ENCODE assay signal across 19 mouse cellular contexts in genomic region chr9:31730443-31730842, GRCm38 (mm10).
"Had no signal": no experiment of that assay in that cellular context is flagged by ENCODE, and none has a peak within 500 bp of the region (broad histone marks: within the 10 kb centered on the region; RNA-seq: fewer than 3 reads in every experiment).

No protein-coding gene starts in this region.

- ATAC-seq: liver, postnatal 0 days; midbrain, embryonic 16.5 days had no signal

- H3K4me3 ChIP-seq: midbrain, embryonic 10.5 days; midbrain, embryonic 12.5 days; myocyte; neural tube, embryonic 13.5 days; neural tube, embryonic 15.5 days had no signal

- DNase-seq: liver, postnatal 0 days; lung, embryonic 14.5 days; lung, postnatal 10 days; lung, postnatal 4 days; midbrain, embryonic 14.5 days; retina, postnatal 1 day; right cerebral cortex, adult 18-20 months; right cerebral cortex, postnatal 25 days; right cerebral cortex, postnatal 4 days; spleen, adult 18-20 months; thymus, adult 2 months; thymus, postnatal 25 days; thymus, postnatal 4 days had no signal

- H3K27me3 ChIP-seq: midbrain, embryonic 12.5 days; neural tube, embryonic 13.5 days; neural tube, embryonic 15.5 days had no signal

- H3K27ac ChIP-seq: midbrain, embryonic 10.5 days; midbrain, embryonic 12.5 days; neural tube, embryonic 13.5 days; neural tube, embryonic 15.5 days had no signal

- H3K4me1 ChIP-seq: midbrain, embryonic 10.5 days; midbrain, embryonic 12.5 days; neural tube, embryonic 13.5 days; neural tube, embryonic 15.5 days had no signal
